Mouse (Mus musculus) ovary, postnatal 10 days (tissue): ENCODE data around the gene Slc16a11.

Source experiments
- DNase-seq: peaks from one replicate; pipeline ENCODE4 v3.0.0; 2022; ENCODE audit warnings: low spot score

The Slc16a11 gene

GRCm38 (mm10) chr11:70200036-70200608 lies 12.4 kb upstream of the Slc16a11 start:
- no peak for DNase-seq

- DNase-seq = peak; percentile 69
These were observed 10.9 kb upstream of the Slc16a11 start for GRCm38 (mm10) chr11:70201691-70202090.

GRCm38 (mm10) chr11:70206801-70207200 lies 5.8 kb upstream of the Slc16a11 start:
- DNase-seq = no peak

GRCm38 (mm10) chr11:70207283-70207682 lies 5.3 kb upstream of the Slc16a11 start:
- DNase-seq = no peak

- DNase-seq = no peak
These were observed 3.7 kb upstream of the Slc16a11 start for GRCm38 (mm10) chr11:70208778-70209388.

- DNase-seq = no peak
These were observed 1.9 kb upstream of the Slc16a11 start for GRCm38 (mm10) chr11:70210681-70211080.

GRCm38 (mm10) chr11:70211972-70212371 lies 580 bp upstream of the Slc16a11 start:
- no peak for DNase-seq

- no peak for DNase-seq
These were observed 344 bp downstream of the Slc16a11 start for GRCm38 (mm10) chr11:70212896-70213295.

- no peak for DNase-seq
These were observed 1.2 kb downstream of the Slc16a11 start for GRCm38 (mm10) chr11:70213736-70214135.

GRCm38 (mm10) chr11:70214191-70214855 lies 1.8 kb downstream of the Slc16a11 start:
- DNase-seq = no peak

- no peak for DNase-seq
These were observed 2.3 kb downstream of the Slc16a11 start for GRCm38 (mm10) chr11:70214856-70215209.

- no peak for DNase-seq
These were observed 2.7 kb downstream of the Slc16a11 start for GRCm38 (mm10) chr11:70215301-70215700.

- DNase-seq = no peak
These were observed 3.6 kb downstream of the Slc16a11 start for GRCm38 (mm10) chr11:70216103-70216502.

- DNase-seq = no peak
These were observed 5.5 kb downstream of the Slc16a11 start for GRCm38 (mm10) chr11:70218039-70218438.

GRCm38 (mm10) chr11:70218741-70219470 lies 6.4 kb downstream of the Slc16a11 start:
- DNase-seq = no peak

- no peak for DNase-seq
These were observed 7.3 kb downstream of the Slc16a11 start for GRCm38 (mm10) chr11:70219873-70220272.

- DNase-seq = no peak
These were observed 7.8 kb downstream of the Slc16a11 start for GRCm38 (mm10) chr11:70220323-70220722.

GRCm38 (mm10) chr11:70220731-70221602 lies 8.4 kb downstream of the Slc16a11 start, which contains the start of gene Slc16a13:
TSS of gene Slc16a13 (minus strand) at chr11:70221064.
- DNase-seq = peak; percentile 63

GRCm38 (mm10) chr11:70221603-70222500 lies 9.3 kb downstream of the Slc16a11 start:
- DNase-seq = no peak

GRCm38 (mm10) chr11:70223724-70224123 lies 11.2 kb downstream of the Slc16a11 start:
- no peak for DNase-seq
